Mouse (Mus musculus): ENCODE results near the gene Ddb1. TPM values are rescaled to one million over a fixed set of nuclear protein-coding genes. Genes with fewer than 3 reads are reported as not detected.

Gene Ddb1
- total and polyA plus RNA-seq, 3 experiments = 299 to 406 (median 319) TPM

GRCm38 (mm10) chr19:10677915-10678771, 73.0 kb downstream of the Ddb1 start, which contains the start of gene Pga5:
Gene Pga5, minus strand, starts transcription at chr19:10678071.
- H3K27ac ChIP-seq (ENCODE audit: insufficient read depth, low read depth) = no peak within 1 kb of the TSS
- peaks cover 0 to 3% of the 10 kb centered on the region in 2 experiments; a peak in 2 of 4 replicates for H3K4me1 ChIP-seq (ENCODE audit: control insufficient read depth in 1 of 2, insufficient read depth in 2 of 2)
- in situ Hi-C loops (cut with MboI; ENCODE audit: low pct_ligation_motif_present, low pct_unique_long_range_greater_than_20kb, low sequenced_read_pairs) = loop anchor here (10.0 kb wide), 1 partner anchor 287 kb away; no protein-coding TSS in a partner anchor
- DNase-seq (ENCODE audit: extremely low read depth) = peak; percentile 71
- no peaks in the 10 kb centered on the region for H3K36me3 ChIP-seq (replicated peaks in 1 of 2; ENCODE audit: control insufficient read depth in 1 of 2, insufficient read depth in 1 of 2, low read length in 1 of 2)
- no peak within 1 kb of the TSS for H3K4me3 ChIP-seq (replicated peaks in 1 of 3; ENCODE audit: low read depth in 2 of 3, low read length in 2 of 3, poor library complexity in 1 of 3)
- H3K9me3 ChIP-seq (replicated peaks; ENCODE audit: low read length) = no peaks in the 10 kb centered on the region
- TF ChIP-seq ZMIZ1 (IDR thresholded peaks at IDR 0.05; ENCODE audit: low read depth, low read length) = no peak
- peak; percentile 63; the same call in 1 of the 2 replicates for TF ChIP-seq ZC3H11A (IDR thresholded peaks at IDR 0.05; ENCODE audit: low read depth, low read length)
- TF ChIP-seq JUND (conservative IDR thresholded peaks at IDR 0.05; ENCODE audit: low read depth, low read length) = 0 out of 2 replicates have a peak, but pooled peaks have one; percentile 7
- peak; percentile 86 for TF ChIP-seq RAD21 (IDR thresholded peaks at IDR 0.05; ENCODE audit: low read depth, low read length)
- no peak for TF ChIP-seq MYC (IDR thresholded peaks at IDR 0.05; ENCODE audit: low read depth, low read length)
- no peak for TF ChIP-seq MAFK (IDR thresholded peaks at IDR 0.05; ENCODE audit: insufficient replicate concordance, low read length)
- no peak for TF ChIP-seq BHLHE40 (IDR thresholded peaks at IDR 0.05; ENCODE audit: low read depth, low read length)
- peak; percentile 81 to 92 for TF ChIP-seq CTCF (conservative IDR thresholded peaks at IDR 0.05 in 1 of 2, IDR thresholded peaks at IDR 0.05 in 1 of 2; ENCODE audit: low read depth in 2 of 2, low read length in 2 of 2)
- no peak for TF ChIP-seq TBP (conservative IDR thresholded peaks at IDR 0.05; ENCODE audit: low read depth, low read length)
- no peak for TF ChIP-seq CHD2 (IDR thresholded peaks at IDR 0.05; ENCODE audit: low read length)
- no peak for TF ChIP-seq ZKSCAN1 (IDR thresholded peaks at IDR 0.05; ENCODE audit: borderline replicate concordance, low read depth, low read length)
- TF ChIP-seq RCOR1 (conservative IDR thresholded peaks at IDR 0.05; ENCODE audit: low read depth, low read length) = no peak
- TF ChIP-seq ETS1 (conservative IDR thresholded peaks at IDR 0.05; ENCODE audit: low read depth, low read length) = no peak
- no peak for TF ChIP-seq EP300 (IDR thresholded peaks at IDR 0.05; ENCODE audit: low read length)
- no peak for TF ChIP-seq MEF2A (IDR thresholded peaks at IDR 0.05; ENCODE audit: borderline replicate concordance, low read depth, low read length)
- TF ChIP-seq JUN (IDR thresholded peaks at IDR 0.05; ENCODE audit: insufficient read depth, low read depth, low read length) = no peak
- TF ChIP-seq USF2 (conservative IDR thresholded peaks at IDR 0.05; ENCODE audit: low read depth, low read length) = no peak
- peak; percentile 94 for TF ChIP-seq SMC3 (IDR thresholded peaks at IDR 0.05; ENCODE audit: low read depth, low read length)
- no peak within 1 kb of the TSS for H3K4me2 ChIP-seq (ENCODE audit: insufficient read depth, low read depth, poor library complexity, severe bottlenecking)
- H3K9ac ChIP-seq (ENCODE audit: insufficient read depth, low read depth) = no peak within 1 kb of the TSS
- dilution Hi-C loops (cut with MboI; ENCODE audit: extremely low pct_ligation_motif_present, extremely low pct_unique_long_range_greater_than_20kb, low sequenced_read_pairs) = no loop called here
- no peaks in the 10 kb centered on the region for H3K79me2 ChIP-seq (replicated peaks; ENCODE audit: control insufficient read depth, extremely low read depth, insufficient read depth, poor library complexity, severe bottlenecking)
- no peaks in the 10 kb centered on the region for H3K27me3 ChIP-seq (replicated peaks)

GRCm38 (mm10) chr19:10678772-10679067, 73.6 kb downstream of the Ddb1 start:
- H3K9me3 ChIP-seq (replicated peaks; ENCODE audit: low read length) = no peaks in the 10 kb centered on the region
- no peaks in the 10 kb centered on the region for H3K79me2 ChIP-seq (replicated peaks; ENCODE audit: control insufficient read depth, extremely low read depth, insufficient read depth, poor library complexity, severe bottlenecking)
- no peak overlapping the region for H3K9ac ChIP-seq (ENCODE audit: insufficient read depth, low read depth)
- H3K27ac ChIP-seq (ENCODE audit: insufficient read depth, low read depth) = no peak overlapping the region
- H3K27me3 ChIP-seq (replicated peaks) = peaks cover 1% of the 10 kb centered on the region
- TF ChIP-seq CHD1 (IDR thresholded peaks at IDR 0.05; ENCODE audit: low read depth, low read length) = no peak
- TF ChIP-seq EP300 (IDR thresholded peaks at IDR 0.05; ENCODE audit: low read length) = no peak
- TF ChIP-seq ZC3H11A (IDR thresholded peaks at IDR 0.05; ENCODE audit: low read depth, low read length) = no peak
- TF ChIP-seq E2F4 (IDR thresholded peaks at IDR 0.05; ENCODE audit: insufficient replicate concordance, low read depth, low read length) = no peak
- TF ChIP-seq RCOR1 (conservative IDR thresholded peaks at IDR 0.05; ENCODE audit: low read depth, low read length) = no peak
- no peak for TF ChIP-seq TCF12 (IDR thresholded peaks at IDR 0.05; ENCODE audit: low read depth, low read length)
- no peak for TF ChIP-seq JUN (IDR thresholded peaks at IDR 0.05; ENCODE audit: insufficient read depth, low read depth, low read length)
- no peak for TF ChIP-seq MAX (IDR thresholded peaks at IDR 0.05; ENCODE audit: low read length)
- TF ChIP-seq POLR2AphosphoS2 (IDR thresholded peaks at IDR 0.05; ENCODE audit: low read depth, low read length) = no peak
- no peak for TF ChIP-seq ZNF384 (IDR thresholded peaks at IDR 0.05; ENCODE audit: low read depth, low read length)
- no peak for TF ChIP-seq SMC3 (IDR thresholded peaks at IDR 0.05; ENCODE audit: low read depth, low read length)
- no peak for TF ChIP-seq MXI1 (IDR thresholded peaks at IDR 0.05; ENCODE audit: low read depth, low read length)
- H3K4me3 ChIP-seq (replicated peaks in 1 of 3; ENCODE audit: low read depth in 2 of 3, low read length in 2 of 3, poor library complexity in 1 of 3) = no peak overlapping the region
- H3K36me3 ChIP-seq (replicated peaks in 1 of 2; ENCODE audit: control insufficient read depth in 1 of 2, insufficient read depth in 1 of 2, low read length in 1 of 2) = no peaks in the 10 kb centered on the region
- DNase-seq (ENCODE audit: extremely low read depth) = no peak
- no peaks in the 10 kb centered on the region for H3K4me1 ChIP-seq (ENCODE audit: control insufficient read depth in 1 of 2, insufficient read depth in 2 of 2)
- in situ Hi-C loops (cut with MboI; ENCODE audit: low pct_ligation_motif_present, low pct_unique_long_range_greater_than_20kb, low sequenced_read_pairs) = loop anchor here (10.0 kb wide), 1 partner anchor 286 kb away; no protein-coding TSS in a partner anchor
- dilution Hi-C loops (cut with MboI; ENCODE audit: extremely low pct_ligation_motif_present, extremely low pct_unique_long_range_greater_than_20kb, low sequenced_read_pairs) = no loop called here
- H3K4me2 ChIP-seq (ENCODE audit: insufficient read depth, low read depth, poor library complexity, severe bottlenecking) = no peak overlapping the region

Measured in CH12.LX (cell line).